Mouse (Mus musculus) adrenal gland (tissue): ENCODE measurements at regions not wholly inside any gene's neighbourhood (a gene's known extent, or its start where the extent isn't known, plus 50 kb on each side); places are given as distances from the start of the nearest gene placed in this dataset.
"Not testable (repeated sequence)": the region's sequence is repeated elsewhere in the genome, so short reads cannot be mapped to it uniquely, and the experiment has no call there.

Experiments used
- intact Hi-C: fragments of 180-260 bp; cut with DNase I; formaldehyde crosslinking; loops from one replicate; pipeline ENCODE4 v1.15.1; 2025

- intact Hi-C loops = no loop called here
Observed at GRCm38 (mm10) chr13:74969244-74969643, 120.4 kb upstream of the Pcsk1 start.

GRCm38 (mm10) chr13:74955876-74956275 lies 133.8 kb upstream of the Pcsk1 start:
- intact Hi-C loops = no loop called here

GRCm38 (mm10) chr13:74913655-74914054 lies 105.0 kb upstream of the Cast start:
- intact Hi-C loops = not testable (repeated sequence)

- intact Hi-C loops = no loop called here
Observed at GRCm38 (mm10) chr13:74903213-74904055, 94.8 kb upstream of the Cast start.

GRCm38 (mm10) chr13:74889859-74890469 lies 81.4 kb upstream of the Cast start:
- intact Hi-C loops = no loop called here

GRCm38 (mm10) chr13:74867720-74868119 lies 59.1 kb upstream of the Cast start:
- intact Hi-C loops = no loop called here

- intact Hi-C loops = loop anchor here (5.0 kb wide), 2 partner anchors 338 to 1013 kb away; no protein-coding TSS in a partner anchor
Observed at GRCm38 (mm10) chr13:74864000-74864399, 55.4 kb upstream of the Cast start.

- intact Hi-C loops = loop anchor here (5.0 kb wide), 2 partner anchors 341 to 1016 kb away; no protein-coding TSS in a partner anchor
Observed at GRCm38 (mm10) chr13:74861373-74861970, 52.9 kb upstream of the Cast start.
